Mouse (Mus musculus) olfactory bulb, adult 2 months (tissue): ENCODE results near the gene Usp4. TPM values are rescaled to one million over a fixed set of nuclear protein-coding genes. Genes with fewer than 3 reads are reported as not detected.

Experiments
- H3K27ac ChIP-seq: fragments of 200-500 bp; 2 replicates; pipeline ENCODE4 v1.5.1; 2012; ENCODE audit warnings: low read depth, low read length; ENCODE audit not compliant: insufficient read depth
- H3K4me1 ChIP-seq: fragments of 200-500 bp; 2 replicates; pipeline ENCODE4 v1.6.1; 2012; ENCODE audit warnings: low read length; ENCODE audit not compliant: control insufficient read depth, insufficient read depth
- H3K4me3 ChIP-seq: fragments of 200-500 bp; 2 replicates; pipeline ENCODE4 v1.5.1; 2012; ENCODE audit warnings: mild to moderate bottlenecking, low read depth, low read length, moderate library complexity; ENCODE audit not compliant: insufficient read depth
- CTCF ChIP-seq: fragments of 200-500 bp; IDR thresholded peaks from 2 replicates; pipeline ENCODE4 v1.5.1; 2012; ENCODE audit warnings: low read depth, mild to moderate bottlenecking, low read length, moderate library complexity; ENCODE audit not compliant: insufficient read depth
- POLR2A ChIP-seq: fragments of 200-500 bp; IDR thresholded peaks from 2 replicates; pipeline ENCODE4 v1.6.1; 2012; ENCODE audit warnings: mild to moderate bottlenecking, low read depth, low read length, moderate library complexity; ENCODE audit not compliant: insufficient read depth
- WGBS: fragments of 180-500 bp; shearing (Covaris S2); methylation state at CpG from one replicate; pipeline ENCODE4 v1.1.7; 2018; 5-methylcytosine and 5-hydroxymethylcytosine counted together
- polyA plus RNA-seq: library from polyadenylated mRNA; stranded (reverse); fragments of >200 nt; gene quantifications from 2 replicates; pipeline ENCODE4 v1.2.4, GENCODE M21; 2012; ENCODE audit warnings: low replicate concordance; ENCODE audit not compliant: missing spikeins, insufficient read depth, insufficient read length

Usp4 gene
- polyA plus RNA-seq, 1 experiment = not detected

- peaks cover 6% of the 10 kb centered on the region for H3K4me1 ChIP-seq
- TF ChIP-seq CTCF (no peak), POLR2A (no peak)
Measured at GRCm38 (mm10) chr9:108349727-108350126, 2.1 kb downstream of the Usp4 start.

GRCm38 (mm10) chr9:108378234-108378633 is 30.6 kb downstream of the Usp4 start:
- Histone ChIP-seq H3K4me1 (no peaks in the 10 kb centered on the region), H3K27ac (no peak overlapping the region), H3K4me3 (no peak overlapping the region)
- WGBS = 88% methylated on average over 9 of the region's 9 CpGs
- no peak for TF ChIP-seq CTCF
- no peak for TF ChIP-seq POLR2A

More at GRCm38 (mm10) chr9:108349727-108350126, 2.1 kb downstream of the Usp4 start:
- WGBS = 90% methylated on average over 4 of the region's 4 CpGs
- no peak overlapping the region for H3K4me3 ChIP-seq
- no peak overlapping the region for H3K27ac ChIP-seq

GRCm38 (mm10) chr9:108378736-108379135 is 31.1 kb downstream of the Usp4 start:
- H3K4me3 ChIP-seq = no peak overlapping the region
- 88% methylated on average over 5 of the region's 5 CpGs for WGBS
- H3K27ac ChIP-seq = no peak overlapping the region
- no peaks in the 10 kb centered on the region for H3K4me1 ChIP-seq
- TF ChIP-seq CTCF (no peak), POLR2A (no peak)

- H3K27ac ChIP-seq = no peak overlapping the region
- 66% methylated on average over 4 of the region's 4 CpGs for WGBS
- TF ChIP-seq POLR2A = no peak
- TF ChIP-seq CTCF = no peak
- no peak overlapping the region for H3K4me3 ChIP-seq
- H3K4me1 ChIP-seq = no peaks in the 10 kb centered on the region
Measured at GRCm38 (mm10) chr9:108379294-108379693, 31.6 kb downstream of the Usp4 start.

GRCm38 (mm10) chr9:108381382-108381781 is 33.7 kb downstream of the Usp4 start:
- Histone ChIP-seq H3K4me1 (no peaks in the 10 kb centered on the region), H3K4me3 (no peak overlapping the region), H3K27ac (no peak overlapping the region)
- TF ChIP-seq POLR2A = no peak
- TF ChIP-seq CTCF = no peak
- 92% methylated on average over 9 of the region's 9 CpGs for WGBS

GRCm38 (mm10) chr9:108385006-108385405 is 37.4 kb downstream of the Usp4 start:
- Histone ChIP-seq H3K4me1 (no peaks in the 10 kb centered on the region), H3K4me3 (no peak overlapping the region), H3K27ac (no peak overlapping the region)
- TF ChIP-seq POLR2A (no peak), CTCF (no peak)
- 85% methylated on average over 7 of the region's 7 CpGs for WGBS

- Histone ChIP-seq H3K27ac (no peak overlapping the region), H3K4me3 (no peak overlapping the region), H3K4me1 (no peaks in the 10 kb centered on the region)
- no peak for TF ChIP-seq POLR2A
- TF ChIP-seq CTCF = no peak
- 81% methylated on average over 4 of the region's 4 CpGs for WGBS
Measured at GRCm38 (mm10) chr9:108386816-108387215, 39.2 kb downstream of the Usp4 start.

- WGBS = 53% methylated on average over 10 of the region's 10 CpGs
- TF ChIP-seq CTCF (no peak), POLR2A (no peak)
Measured at GRCm38 (mm10) chr9:108388601-108389000, 40.9 kb downstream of the Usp4 start.

GRCm38 (mm10) chr9:108389220-108389619 is 41.6 kb downstream of the Usp4 start:
- no peak overlapping the region for H3K27ac ChIP-seq
- WGBS = 54% methylated on average over 6 of the region's 6 CpGs
- TF ChIP-seq POLR2A = no peak
- TF ChIP-seq CTCF = no peak
- H3K4me1 ChIP-seq = no peaks in the 10 kb centered on the region
- no peak overlapping the region for H3K4me3 ChIP-seq

More at GRCm38 (mm10) chr9:108388601-108389000, 40.9 kb downstream of the Usp4 start:
- Histone ChIP-seq H3K4me3 (no peak overlapping the region), H3K27ac (no peak overlapping the region), H3K4me1 (no peaks in the 10 kb centered on the region)

GRCm38 (mm10) chr9:108392676-108393075 is 45.0 kb downstream of the Usp4 start, which contains the start of gene 1700102P08Rik:
Gene 1700102P08Rik, plus strand, starts transcription at chr9:108392805.
- WGBS = 61% methylated on average over 18 of the region's 18 CpGs
- no peaks in the 10 kb centered on the region for H3K4me1 ChIP-seq
- TF ChIP-seq POLR2A = no peak
- TF ChIP-seq CTCF = no peak

More at GRCm38 (mm10) chr9:108392676-108393075, 45.0 kb downstream of the Usp4 start, which contains the start of gene 1700102P08Rik:
- no peak within 1 kb of the TSS for H3K4me3 ChIP-seq
- no peak within 1 kb of the TSS for H3K27ac ChIP-seq
